Mouse (Mus musculus) lung, postnatal 0 days (tissue): ENCODE results near the gene Gm5615.

Source experiments
- CTCF ChIP-seq: IDR thresholded peaks from 2 replicates; pipeline ENCODE4 v1.5.1; 2016; ENCODE audit warnings: antibody characterized with exemption, mild to moderate bottlenecking
- EP300 ChIP-seq: IDR thresholded peaks from 2 replicates; pipeline ENCODE4 v1.6.1; 2016; ENCODE audit warnings: antibody characterized with exemption, mild to moderate bottlenecking, control low read depth

DNA sequence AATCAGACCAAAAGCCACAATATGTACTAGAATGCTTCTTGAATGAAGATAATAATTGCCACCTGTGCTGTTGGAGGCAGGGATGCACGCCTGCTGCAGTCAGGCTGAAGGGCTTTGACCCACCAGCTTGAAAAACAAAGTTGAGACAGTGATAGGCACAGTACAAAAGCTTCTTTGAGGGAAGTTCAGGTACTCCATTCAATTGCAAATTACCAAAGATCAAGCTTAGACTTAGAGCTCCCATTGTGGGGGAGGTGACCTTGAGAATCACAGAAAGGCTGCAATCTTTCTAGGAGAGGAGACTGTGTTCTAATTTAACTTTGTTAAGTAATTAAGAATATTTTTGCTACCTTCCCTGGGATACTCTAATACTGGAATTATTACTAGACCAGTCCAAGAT, 45.9 kb downstream of the Gm5615 start:
- TF ChIP-seq CTCF (no peak), EP300 (no peak)
